Mouse (Mus musculus) heart, adult 2 months (tissue): ENCODE results near the gene Smo.

Source experiments
- CTCF ChIP-seq: fragments of 200-600 bp; IDR thresholded peaks from 2 replicates; pipeline ENCODE4 v1.8.1; 2022; ENCODE audit warnings: antibody characterized with exemption, mild to moderate bottlenecking, moderate library complexity
- POLR2A ChIP-seq: fragments of 200-500 bp; IDR thresholded peaks from 2 replicates; pipeline ENCODE4 v1.6.1; 2011; ENCODE audit warnings: mild to moderate bottlenecking, low read depth, low read length, control low read depth; ENCODE audit not compliant: insufficient read depth

- TF ChIP-seq POLR2A, result no peak
- TF ChIP-seq CTCF, result no peak
These were observed 54.9 kb downstream of the Smo start for GRCm38 (mm10) chr6:29790014-29790698.
